Mouse (Mus musculus): ENCODE results near the gene I0C0044D17Rik. TPM values are rescaled to one million over a fixed set of nuclear protein-coding genes. Genes with fewer than 3 reads are reported as not detected.

I0C0044D17Rik gene
- total and polyA plus RNA-seq, 3 experiments: not detected

DNA sequence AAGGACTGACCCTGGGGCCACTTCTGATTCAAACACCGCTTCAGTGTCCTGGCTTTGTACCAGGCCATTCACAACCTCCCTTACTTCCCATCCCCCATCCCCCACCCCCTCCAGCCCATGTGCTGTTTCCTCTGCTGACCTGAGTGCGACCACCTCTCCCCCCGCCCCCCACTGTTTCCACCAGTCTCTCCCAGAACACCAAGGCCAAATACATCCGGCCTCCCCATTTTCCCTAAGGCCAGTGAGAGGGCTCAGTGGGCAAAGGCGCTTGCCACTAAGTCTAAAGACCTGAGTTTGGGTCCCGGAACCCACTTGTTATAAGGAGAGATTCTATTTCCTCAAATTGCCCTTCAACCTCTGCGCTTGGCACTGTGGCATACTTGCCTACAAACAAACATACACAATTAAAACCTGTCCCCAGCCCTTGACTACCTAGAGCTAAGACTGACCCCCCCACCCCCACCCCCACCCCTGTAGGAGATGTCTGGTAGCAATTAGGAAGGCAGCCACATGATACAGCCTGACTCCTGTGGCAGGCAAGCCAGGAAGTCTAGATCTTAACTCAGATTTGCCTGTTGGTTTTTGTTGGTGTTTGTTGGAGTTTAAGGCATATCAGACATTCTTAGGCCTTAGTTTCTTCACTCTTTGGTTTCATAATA lies 19.0 kb downstream of the I0C0044D17Rik start:
- TF ChIP-seq CTCF (IDR thresholded peaks at IDR 0.05): no peak
- WGBS: 81% methylated on average over 7 of the region's 7 CpGs
- no peak for DNase-seq
- no peak overlapping the region for H3K4me3 ChIP-seq
- H3K27ac ChIP-seq: no peak overlapping the region
- no peaks in the 10 kb centered on the region for H3K4me1 ChIP-seq (ENCODE audit: control insufficient read depth, insufficient read depth, low read length)
- H3K27me3 ChIP-seq (ENCODE audit: control insufficient read depth, insufficient read depth, low read length): no peaks in the 10 kb centered on the region
- no peaks in the 10 kb centered on the region for H3K36me3 ChIP-seq (ENCODE audit: control insufficient read depth, insufficient read depth, low read length)
- no peaks in the 10 kb centered on the region for H3K79me2 ChIP-seq (replicated peaks; ENCODE audit: control insufficient read depth, insufficient read depth, low read length)
- intact Hi-C loops (cut with DNase I): no loop called here
- H3K9ac ChIP-seq (ENCODE audit: low read depth, low read length): no peak overlapping the region

DNA sequence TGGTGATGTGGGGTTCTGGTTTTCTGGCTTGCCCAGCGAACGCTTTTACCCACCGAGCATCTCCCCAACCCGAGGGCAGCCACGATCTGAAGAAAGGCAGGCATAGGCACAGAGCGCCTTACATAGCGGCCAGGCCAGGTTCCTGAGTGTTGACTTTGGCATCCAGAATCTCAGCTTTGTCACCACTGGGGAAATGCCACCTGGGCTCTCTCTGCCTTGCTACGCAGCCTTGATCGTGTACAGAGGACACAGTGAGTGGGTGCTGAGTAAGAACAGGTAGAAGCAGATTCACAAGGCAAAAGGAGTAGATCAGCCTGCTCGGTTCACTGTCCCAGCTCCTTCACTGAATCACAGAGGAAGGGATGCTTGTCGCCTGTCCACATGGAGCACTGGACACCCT lies 21.9 kb downstream of the I0C0044D17Rik start:
- intact Hi-C loops (cut with DNase I): no loop called here
- no peaks in the 10 kb centered on the region for H3K79me2 ChIP-seq (replicated peaks; ENCODE audit: control insufficient read depth, insufficient read depth, low read length)
- no peak for DNase-seq
- H3K36me3 ChIP-seq (ENCODE audit: control insufficient read depth, insufficient read depth, low read length): no peaks in the 10 kb centered on the region
- H3K27ac ChIP-seq: no peak overlapping the region
- H3K4me3 ChIP-seq: no peak overlapping the region
- no peaks in the 10 kb centered on the region for H3K27me3 ChIP-seq (ENCODE audit: control insufficient read depth, insufficient read depth, low read length)
- H3K4me1 ChIP-seq (ENCODE audit: control insufficient read depth, insufficient read depth, low read length): no peaks in the 10 kb centered on the region
- 90% methylated on average over 11 of the region's 11 CpGs for WGBS
- no peak overlapping the region for H3K9ac ChIP-seq (ENCODE audit: low read depth, low read length)
- TF ChIP-seq POLR2A (IDR thresholded peaks at IDR 0.05; ENCODE audit: insufficient read depth, low read depth, low read length) (no peak), CTCF (IDR thresholded peaks at IDR 0.05) (no peak), EP300 (IDR thresholded peaks at IDR 0.05; ENCODE audit: insufficient read depth, low read depth, low read length) (no peak)

DNA sequence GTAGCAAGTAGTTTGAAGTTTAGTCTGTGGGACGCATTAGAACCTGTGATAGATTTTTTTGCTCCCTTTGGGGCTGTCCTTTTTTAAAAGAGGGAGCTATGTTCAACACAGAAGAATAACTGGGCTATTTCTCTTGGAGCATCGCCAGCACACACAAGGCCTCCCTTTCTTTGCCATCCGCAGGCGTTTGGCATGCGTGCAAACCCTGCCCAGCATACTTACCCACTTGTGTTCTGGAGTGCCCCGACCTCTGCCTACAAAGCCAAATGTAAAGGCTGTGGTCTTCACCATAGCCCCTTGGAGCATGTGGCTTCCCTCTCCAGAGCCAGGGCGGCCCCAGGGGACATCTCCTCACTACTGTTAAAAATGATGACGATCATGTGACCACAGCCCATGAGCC lies 22.8 kb downstream of the I0C0044D17Rik start:
- Histone ChIP-seq H3K4me1 (ENCODE audit: control insufficient read depth, insufficient read depth, low read length) (no peaks in the 10 kb centered on the region; the same call in 1 of the 2 replicates), H3K9ac (ENCODE audit: low read depth, low read length) (no peak overlapping the region), H3K4me3 (no peak overlapping the region), H3K27ac (no peak overlapping the region), H3K27me3 (ENCODE audit: control insufficient read depth, insufficient read depth, low read length) (no peaks in the 10 kb centered on the region), H3K79me2 (replicated peaks; ENCODE audit: control insufficient read depth, insufficient read depth, low read length) (no peaks in the 10 kb centered on the region), H3K36me3 (ENCODE audit: control insufficient read depth, insufficient read depth, low read length) (no peaks in the 10 kb centered on the region)
- TF ChIP-seq EP300 (IDR thresholded peaks at IDR 0.05; ENCODE audit: insufficient read depth, low read depth, low read length) (no peak), CTCF (IDR thresholded peaks at IDR 0.05) (no peak), POLR2A (IDR thresholded peaks at IDR 0.05; ENCODE audit: insufficient read depth, low read depth, low read length) (no peak)
- intact Hi-C loops (cut with DNase I): no loop called here
- 61% methylated on average over 8 of the region's 8 CpGs for WGBS
- DNase-seq: no peak

DNA sequence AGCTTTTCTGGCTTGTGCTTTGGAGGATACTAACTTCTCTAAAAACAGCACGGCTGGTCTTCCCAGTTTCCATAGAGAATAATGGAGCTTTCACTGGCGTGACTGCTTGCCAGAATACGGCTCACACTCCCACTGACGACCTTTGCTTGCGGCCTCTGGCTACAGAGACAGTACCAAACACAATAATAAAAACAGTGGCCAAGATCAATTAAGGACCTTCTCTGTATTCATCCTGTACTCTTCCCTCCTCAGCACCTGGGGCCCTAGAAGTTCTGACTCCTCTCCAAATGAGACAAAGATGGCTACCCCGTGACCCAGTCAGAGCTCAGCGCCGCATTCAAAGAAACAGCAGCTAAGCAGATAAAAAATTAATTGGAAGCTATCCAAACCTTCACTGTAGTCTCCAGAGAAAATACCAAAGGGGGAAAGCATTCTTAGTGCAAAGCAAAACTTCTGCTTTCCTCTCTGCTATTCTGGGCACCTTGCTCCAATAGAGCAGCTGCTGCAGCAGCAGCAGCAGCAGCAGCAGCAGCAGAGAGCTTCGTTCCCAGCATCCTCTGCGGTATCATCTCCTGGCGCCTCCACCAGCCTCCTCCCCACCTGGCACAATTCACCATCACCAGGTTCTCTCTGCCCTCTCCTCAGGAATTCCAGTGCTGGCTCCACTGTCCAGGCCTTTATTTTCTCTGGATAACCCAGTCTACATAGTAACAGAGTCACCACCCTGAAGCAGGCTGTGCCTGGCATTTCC lies 26.9 kb downstream of the I0C0044D17Rik start:
- no peak overlapping the region for H3K4me3 ChIP-seq
- WGBS: 18% methylated on average over 11 of the region's 11 CpGs
- DNase-seq: peak; percentile 24 to 40

DNA sequence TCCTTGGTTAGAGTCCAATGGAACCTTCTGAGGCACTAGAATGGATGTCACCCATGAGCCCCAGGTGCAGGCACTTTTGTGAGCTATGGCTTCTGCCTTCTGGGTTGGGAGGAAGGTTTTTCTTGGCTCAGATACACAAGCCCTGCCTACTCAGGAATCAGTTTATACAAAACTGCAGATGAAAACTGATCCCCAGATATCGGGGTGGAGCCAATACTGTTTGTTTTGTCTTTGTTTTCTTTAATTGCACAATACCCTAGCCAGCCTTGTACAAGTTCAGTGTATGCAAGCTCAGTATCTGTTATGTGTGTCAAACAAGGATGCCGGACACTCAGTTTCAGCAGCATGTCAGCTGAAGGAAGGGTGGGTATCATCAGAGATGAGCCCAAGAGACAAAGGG lies 28.4 kb downstream of the I0C0044D17Rik start:
- no peak overlapping the region for H3K9ac ChIP-seq (ENCODE audit: low read depth, low read length)
- 76% methylated on average over 2 of the region's 2 CpGs for WGBS
- no peak overlapping the region for H3K27ac ChIP-seq
- no peaks in the 10 kb centered on the region for H3K79me2 ChIP-seq (replicated peaks; ENCODE audit: control insufficient read depth, insufficient read depth, low read length)
- no peaks in the 10 kb centered on the region; the same call in 1 of the 2 replicates for H3K4me1 ChIP-seq (ENCODE audit: control insufficient read depth, insufficient read depth, low read length)
- H3K4me3 ChIP-seq: no peak overlapping the region
- H3K36me3 ChIP-seq (ENCODE audit: control insufficient read depth, insufficient read depth, low read length): no peaks in the 10 kb centered on the region
- intact Hi-C loops (cut with DNase I): no loop called here
- no peaks in the 10 kb centered on the region for H3K27me3 ChIP-seq (ENCODE audit: control insufficient read depth, insufficient read depth, low read length)
- DNase-seq: no peak
- no peak for TF ChIP-seq CTCF (IDR thresholded peaks at IDR 0.05)
- TF ChIP-seq POLR2A (IDR thresholded peaks at IDR 0.05; ENCODE audit: insufficient read depth, low read depth, low read length): no peak
- TF ChIP-seq EP300 (IDR thresholded peaks at IDR 0.05; ENCODE audit: insufficient read depth, low read depth, low read length): no peak

More for the DNA sequence above, 26.9 kb downstream of the I0C0044D17Rik start:
- Histone ChIP-seq H3K27me3 (ENCODE audit: control insufficient read depth, insufficient read depth, low read length) (no peaks in the 10 kb centered on the region), H3K36me3 (ENCODE audit: control insufficient read depth, insufficient read depth, low read length) (no peaks in the 10 kb centered on the region), H3K79me2 (replicated peaks; ENCODE audit: control insufficient read depth, insufficient read depth, low read length) (no peaks in the 10 kb centered on the region), H3K4me1 (ENCODE audit: control insufficient read depth, insufficient read depth, low read length) (no peaks in the 10 kb centered on the region; the same call in 1 of the 2 replicates), H3K9ac (ENCODE audit: low read depth, low read length) (no peak overlapping the region), H3K27ac (peak overlapping the region; percentile 18)
- intact Hi-C loops (cut with DNase I): no loop called here
- TF ChIP-seq POLR2A (IDR thresholded peaks at IDR 0.05; ENCODE audit: insufficient read depth, low read depth, low read length) (no peak), CTCF (IDR thresholded peaks at IDR 0.05) (no peak), EP300 (IDR thresholded peaks at IDR 0.05; ENCODE audit: insufficient read depth, low read depth, low read length) (no peak)

DNA sequence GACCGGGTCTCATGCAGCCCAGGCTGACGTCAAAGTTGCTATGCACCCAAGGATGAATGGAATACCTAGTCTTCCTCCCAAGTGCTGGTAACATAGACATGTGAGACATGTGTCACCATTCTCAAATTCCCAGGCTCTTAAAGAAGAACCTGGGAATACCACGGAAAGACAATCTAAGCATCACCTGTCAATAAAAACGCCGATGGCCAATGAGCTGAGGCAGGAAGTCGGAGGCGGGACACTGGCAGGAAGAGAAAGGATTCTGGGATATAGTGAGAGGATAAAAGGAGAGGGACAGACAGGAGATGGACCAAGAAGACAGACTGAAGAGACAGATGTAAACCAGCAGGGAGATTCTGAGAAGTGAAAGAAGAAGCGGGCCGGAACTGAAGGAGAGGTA lies 30.2 kb downstream of the I0C0044D17Rik start:
- WGBS: 94% methylated on average over 9 of the region's 9 CpGs
- intact Hi-C loops (cut with DNase I): no loop called here
- no peak overlapping the region for H3K4me3 ChIP-seq

More for the DNA sequence above, 30.2 kb downstream of the I0C0044D17Rik start:
- TF ChIP-seq POLR2A (IDR thresholded peaks at IDR 0.05; ENCODE audit: insufficient read depth, low read depth, low read length): no peak
- no peak for TF ChIP-seq CTCF (IDR thresholded peaks at IDR 0.05)
- TF ChIP-seq EP300 (IDR thresholded peaks at IDR 0.05; ENCODE audit: insufficient read depth, low read depth, low read length): no peak
- Histone ChIP-seq H3K79me2 (replicated peaks; ENCODE audit: control insufficient read depth, insufficient read depth, low read length) (no peaks in the 10 kb centered on the region), H3K36me3 (ENCODE audit: control insufficient read depth, insufficient read depth, low read length) (no peaks in the 10 kb centered on the region), H3K27me3 (ENCODE audit: control insufficient read depth, insufficient read depth, low read length) (no peaks in the 10 kb centered on the region), H3K9ac (ENCODE audit: low read depth, low read length) (no peak overlapping the region), H3K4me1 (ENCODE audit: control insufficient read depth, insufficient read depth, low read length) (no peaks in the 10 kb centered on the region; the same call in 1 of the 2 replicates), H3K27ac (no peak overlapping the region)
- DNase-seq: no peak
